Mouse (Mus musculus) intestine, postnatal 0 days (tissue): Measurements from ENCODE around the gene Sestd1. TPM values are rescaled to one million over a fixed set of nuclear protein-coding genes. Genes with fewer than 3 reads are reported as not detected.

Experiments
- ATAC-seq: fragments of 200-750 bp; cut with Nextera tagmentation; 2 replicates; pipeline ENCODE4 v1.8.0; 2017; ENCODE audit warnings: mild to moderate bottlenecking, moderate TSS enrichment, moderate library complexity
- H3K27ac ChIP-seq: fragments of 300-500 bp; sonication (generic); 2 replicates; pipeline ENCODE4 v1.5.1; 2014; ENCODE audit warnings: mild to moderate bottlenecking, low read depth, low read length, moderate library complexity
- H3K27me3 ChIP-seq: fragments of 300-500 bp; sonication (generic); replicated peaks from 2 replicates; pipeline ENCODE4 v1.6.1; 2014; ENCODE audit warnings: low read length, mixed read lengths; ENCODE audit not compliant: control insufficient read depth, insufficient read depth
- H3K36me3 ChIP-seq: fragments of 300-500 bp; sonication (generic); 2 replicates; pipeline ENCODE4 v1.6.1; 2014; ENCODE audit warnings: mild to moderate bottlenecking, moderate library complexity; ENCODE audit not compliant: control insufficient read depth, insufficient read depth
- H3K4me1 ChIP-seq: fragments of 300-500 bp; sonication (generic); replicated peaks from 2 replicates; pipeline ENCODE4 v1.6.1; 2014; ENCODE audit warnings: antibody characterized with exemption, low read length, mixed read lengths; ENCODE audit not compliant: control insufficient read depth, insufficient read depth
- H3K4me2 ChIP-seq: fragments of 300-500 bp; sonication (generic); replicated peaks from 2 replicates; pipeline ENCODE4 v1.6.1; 2014; ENCODE audit warnings: low read depth, mild to moderate bottlenecking, moderate library complexity
- H3K4me3 ChIP-seq: fragments of 300-500 bp; sonication (generic); 2 replicates; pipeline ENCODE4 v1.5.1; 2014; ENCODE audit warnings: low read depth, low read length
- H3K9ac ChIP-seq: fragments of 300-500 bp; sonication (generic); 2 replicates; pipeline ENCODE4 v1.6.1; 2014; ENCODE audit warnings: mild to moderate bottlenecking, low read depth, low read length
- H3K9me3 ChIP-seq: fragments of 300-500 bp; sonication (generic); 2 replicates; pipeline ENCODE4 v1.6.1; 2016; ENCODE audit warnings: mixed run types; ENCODE audit not compliant: control insufficient read depth
- CTCF ChIP-seq: sonication (generic); IDR thresholded peaks from 2 replicates; pipeline ENCODE4 v1.5.1; 2016; ENCODE audit warnings: low read depth, mild to moderate bottlenecking, control low read depth, antibody characterized with exemption, moderate library complexity
- WGBS: fragments of 180-500 bp; shearing (Covaris S2); extraction: QIAGEN DNeasy Blood & Tissue Kit; methylation state at CpG from one replicate; pipeline ENCODE4 v1.1.7; 2014; 5-methylcytosine and 5-hydroxymethylcytosine counted together
- polyA plus RNA-seq: library from polyadenylated mRNA; unstranded; fragments of >200 nt; fragmentation: Nextera tagmentation; extraction: Ambion mirVana; gene quantifications from 2 replicates; pipeline ENCODE4 v1.2.1, GENCODE M21; 2015

Sestd1 gene
- polyA plus RNA-seq, 1 experiment from 2014 or later, result 10.8 TPM

- peak; percentile 94 for ATAC-seq
- H3K4me1 ChIP-seq, result no peaks in the 10 kb centered on the region
- no peak overlapping the region for H3K9ac ChIP-seq
- peak overlapping the region; percentile 60 for H3K27ac ChIP-seq
- H3K36me3 ChIP-seq, result no peaks in the 10 kb centered on the region
- H3K4me3 ChIP-seq, result no peak overlapping the region
- H3K4me2 ChIP-seq, result no peak overlapping the region
- H3K9me3 ChIP-seq, result no peaks in the 10 kb centered on the region
- no peaks in the 10 kb centered on the region for H3K27me3 ChIP-seq
- WGBS, result 61% methylated on average over 6 of the region's 6 CpGs
- TF ChIP-seq CTCF, result no peak
Observed at GRCm38 (mm10) chr2:77253227-77253626, 27.2 kb downstream of the Sestd1 start.

- no peak for TF ChIP-seq CTCF
- Histone ChIP-seq H3K9ac (no peak overlapping the region), H3K4me1 (no peaks in the 10 kb centered on the region), H3K4me2 (no peak overlapping the region), H3K27me3 (no peaks in the 10 kb centered on the region), H3K9me3 (no peaks in the 10 kb centered on the region), H3K27ac (no peak overlapping the region), H3K36me3 (no peaks in the 10 kb centered on the region), H3K4me3 (no peak overlapping the region)
- 75% methylated on average over 6 of the region's 6 CpGs for WGBS
- no peak for ATAC-seq
Observed at GRCm38 (mm10) chr2:77251736-77252135, 28.7 kb downstream of the Sestd1 start.

DNA sequence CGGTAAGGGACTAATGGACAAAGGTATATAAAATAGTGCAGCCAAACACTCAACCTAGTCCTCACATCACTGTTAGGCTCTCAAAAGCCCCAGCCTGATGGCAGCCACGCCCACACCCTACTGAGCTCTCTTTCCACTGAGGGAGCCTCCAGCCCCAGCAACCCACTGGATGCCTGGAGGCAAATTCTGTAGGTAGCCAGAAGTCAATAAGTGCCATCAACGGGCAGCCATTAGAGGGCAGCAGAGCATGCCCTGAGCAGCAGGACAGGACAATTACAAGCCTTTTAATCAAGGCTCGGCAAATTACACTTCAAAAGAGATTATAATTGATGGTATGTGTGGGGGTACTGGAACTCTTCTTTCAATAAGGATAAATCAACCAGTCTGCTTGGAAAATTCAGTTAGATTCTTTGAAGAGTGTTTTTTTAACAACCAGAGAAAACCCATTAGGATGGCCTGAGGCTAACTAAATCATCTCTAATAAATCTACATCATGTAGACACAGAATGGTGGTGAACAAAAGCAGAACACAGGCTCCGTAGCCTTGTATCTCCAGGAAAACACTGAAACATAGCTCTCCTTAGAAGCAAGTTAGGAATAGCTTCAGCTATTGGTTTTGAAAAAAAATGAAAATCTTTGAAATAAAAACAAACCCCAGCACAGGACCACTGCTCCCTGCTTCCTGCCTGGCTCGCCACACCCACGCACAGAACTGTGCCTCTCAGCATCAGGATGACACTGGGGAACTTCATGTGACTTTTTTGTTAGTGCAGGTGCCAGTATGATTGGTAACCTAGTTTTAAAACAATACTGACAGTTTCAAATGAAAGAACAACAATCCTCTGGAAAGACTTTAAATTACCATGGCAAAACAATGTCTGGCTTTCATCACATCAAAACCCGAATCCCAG is 30.4 kb downstream of the Sestd1 start:
- TF ChIP-seq CTCF, result peak; percentile 95
- Histone ChIP-seq H3K9ac (no peak overlapping the region), H3K27ac (no peak overlapping the region), H3K4me3 (no peak overlapping the region), H3K4me1 (no peaks in the 10 kb centered on the region), H3K27me3 (no peaks in the 10 kb centered on the region), H3K4me2 (no peak overlapping the region), H3K9me3 (no peaks in the 10 kb centered on the region), H3K36me3 (no peaks in the 10 kb centered on the region)
- no peak for ATAC-seq
- 49% methylated on average over 8 of the region's 8 CpGs for WGBS

- Histone ChIP-seq H3K9ac (no peak overlapping the region), H3K4me1 (no peaks in the 10 kb centered on the region), H3K9me3 (no peaks in the 10 kb centered on the region), H3K36me3 (0 out of 2 replicates have a peak, but pooled peaks cover 6% of the 10 kb centered on the region), H3K27ac (no peak overlapping the region), H3K4me2 (no peak overlapping the region), H3K27me3 (no peaks in the 10 kb centered on the region), H3K4me3 (no peak overlapping the region)
- TF ChIP-seq CTCF, result no peak
- 79% methylated on average over 1 of the region's 1 CpGs for WGBS
- no peak for ATAC-seq
Observed at GRCm38 (mm10) chr2:77248416-77248815, 32.0 kb downstream of the Sestd1 start.

- Histone ChIP-seq H3K4me2 (no peak overlapping the region), H3K27me3 (no peaks in the 10 kb centered on the region), H3K36me3 (0 out of 2 replicates have a peak, but pooled peaks cover 6% of the 10 kb centered on the region), H3K9ac (no peak overlapping the region), H3K27ac (no peak overlapping the region), H3K4me1 (no peaks in the 10 kb centered on the region), H3K4me3 (no peak overlapping the region), H3K9me3 (no peaks in the 10 kb centered on the region)
- ATAC-seq, result no peak
- TF ChIP-seq CTCF, result no peak
- 89% methylated on average over 10 of the region's 10 CpGs for WGBS
Observed at GRCm38 (mm10) chr2:77247200-77247830, 33.1 kb downstream of the Sestd1 start.

DNA sequence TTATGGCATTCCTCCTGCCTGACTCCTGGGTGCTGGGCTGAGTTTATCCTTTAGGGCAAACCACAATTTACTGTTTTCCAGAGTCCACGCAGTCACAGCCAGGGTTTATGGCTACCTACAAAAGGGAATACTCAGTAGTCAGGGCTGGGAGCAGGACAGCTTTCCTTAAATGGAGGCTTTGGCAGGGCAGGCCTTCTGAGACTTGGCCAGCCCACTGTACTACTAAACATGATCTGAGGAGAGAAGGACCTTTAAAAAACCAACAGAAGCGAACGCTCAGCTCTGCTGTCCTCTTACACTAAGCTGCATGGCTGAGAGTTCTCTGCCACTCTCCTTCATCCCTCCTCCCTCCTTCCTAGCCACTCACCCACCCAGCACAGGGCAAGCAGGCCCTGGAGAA is 34.6 kb downstream of the Sestd1 start:
- H3K9me3 ChIP-seq, result no peaks in the 10 kb centered on the region
- peaks cover 14% of the 10 kb centered on the region for H3K36me3 ChIP-seq
- no peak overlapping the region for H3K4me2 ChIP-seq
- no peak overlapping the region for H3K4me3 ChIP-seq
- H3K4me1 ChIP-seq, result no peaks in the 10 kb centered on the region
- TF ChIP-seq CTCF, result no peak
- 62% methylated on average over 3 of the region's 3 CpGs for WGBS
- no peak for ATAC-seq
- no peak overlapping the region for H3K9ac ChIP-seq
- H3K27ac ChIP-seq, result no peak overlapping the region
- no peaks in the 10 kb centered on the region for H3K27me3 ChIP-seq
